Mouse (Mus musculus) CH12.LX (cell line): Measurements from ENCODE around the gene Fgfr2.
"Not testable (repeated sequence)": the region's sequence is repeated elsewhere in the genome, so short reads cannot be mapped to it uniquely, and the experiment has no call there.

Experiments
- BHLHE40 ChIP-seq: IDR thresholded peaks from 2 replicates; pipeline ENCODE4 v1.6.1; 2011; ENCODE audit warnings: mild to moderate bottlenecking, low read depth, low read length, improper control_type of control experiment
- CHD2 ChIP-seq: IDR thresholded peaks from 2 replicates; pipeline ENCODE4 v1.6.1; 2011; ENCODE audit warnings: low read length, improper control_type of control experiment
- CTCF ChIP-seq, 2 experiments: IDR thresholded peaks in 1 of 2; conservative IDR thresholded peaks in 1 of 2; 2 replicates each; pipeline ENCODE4 v1.5.1; 2011 to 2012; ENCODE audit warnings: low read depth in 2 of 2, low read length in 2 of 2, improper control_type of control experiment in 1 of 2, inconsistent platforms in 1 of 2, mild to moderate bottlenecking in 1 of 2, moderate library complexity in 1 of 2
- E2F4 ChIP-seq: IDR thresholded peaks from 2 replicates; pipeline ENCODE4 v1.6.1; 2011; ENCODE audit warnings: low read depth, low read length, improper control_type of control experiment; ENCODE audit not compliant: insufficient replicate concordance
- EP300 ChIP-seq: IDR thresholded peaks from 2 replicates; pipeline ENCODE4 v1.6.1; 2011; ENCODE audit warnings: low read length, improper control_type of control experiment
- GABPA ChIP-seq: IDR thresholded peaks from 2 replicates; pipeline ENCODE4 v1.6.1; 2012; ENCODE audit warnings: low read depth, low read length, improper control_type of control experiment, inconsistent platforms; ENCODE audit not compliant: insufficient replicate concordance
- JUND ChIP-seq: conservative IDR thresholded peaks from 2 replicates; pipeline ENCODE4 v1.6.1; 2011; ENCODE audit warnings: low read depth, low read length, improper control_type of control experiment
- KAT2A ChIP-seq: IDR thresholded peaks from 2 replicates; pipeline ENCODE4 v1.6.1; 2012; ENCODE audit warnings: low read length, improper control_type of control experiment, inconsistent platforms; ENCODE audit not compliant: insufficient replicate concordance
- MAX ChIP-seq: IDR thresholded peaks from 2 replicates; pipeline ENCODE4 v1.6.1; 2011; ENCODE audit warnings: low read length, improper control_type of control experiment
- MXI1 ChIP-seq: IDR thresholded peaks from 2 replicates; pipeline ENCODE4 v1.6.1; 2011; ENCODE audit warnings: mild to moderate bottlenecking, low read depth, low read length, improper control_type of control experiment
- POLR2A ChIP-seq: IDR thresholded peaks from 2 replicates; pipeline ENCODE4 v1.6.1; 2011; ENCODE audit warnings: low read depth, mild to moderate bottlenecking, improper control_type of control experiment, low read length
- SMC3 ChIP-seq: IDR thresholded peaks from 2 replicates; pipeline ENCODE4 v1.6.1; 2011; ENCODE audit warnings: low read depth, low read length, improper control_type of control experiment
- USF1 ChIP-seq: IDR thresholded peaks from 2 replicates; pipeline ENCODE4 v1.6.1; 2014; ENCODE audit warnings: low read depth, mild to moderate bottlenecking, inconsistent platforms, low read length, improper control_type of control experiment
- ZC3H11A ChIP-seq: IDR thresholded peaks from 2 replicates; pipeline ENCODE4 v1.6.1; 2012; ENCODE audit warnings: low read depth, mild to moderate bottlenecking, inconsistent platforms, low read length, improper control_type of control experiment

- TF ChIP-seq BHLHE40; CTCF (conservative IDR thresholded peaks at IDR 0.05 in 1 of 2, IDR thresholded peaks at IDR 0.05 in 1 of 2; ENCODE audit: low read depth in 2 of 2, low read length in 2 of 2); EP300; POLR2A; SMC3; GABPA; E2F4; ZC3H11A; JUND; MAX; USF1; KAT2A; MXI1; CHD2: not testable (repeated sequence)
These were observed 2644.1 kb downstream of the Fgfr2 start for GRCm38 (mm10) chr7:130479003-130479402.
